Mouse (Mus musculus): ENCODE results near the gene Csnk1g2. TPM values are rescaled to one million over a fixed set of nuclear protein-coding genes. Genes with fewer than 3 reads are reported as not detected.

Gene Csnk1g2
- total RNA-seq, 2 experiments from 2014 or later = 130 to 138 TPM

GRCm38 (mm10) chr10:80677942-80678436 is 55.4 kb downstream of the Csnk1g2 start, which contains the start of gene Mknk2:
Gene Mknk2, minus strand, starts transcription at chr10:80678112.
- DNase-seq = peak; percentile 98
- intact Hi-C loops (cut with DNase I) = no loop called here

- intact Hi-C loops (cut with DNase I) = no loop called here
- no peak for DNase-seq
Measured at GRCm38 (mm10) chr10:80678601-80679377, 56.2 kb downstream of the Csnk1g2 start.

- DNase-seq = no peak
- intact Hi-C loops (cut with DNase I) = no loop called here
Measured at GRCm38 (mm10) chr10:80679556-80680259, 57.1 kb downstream of the Csnk1g2 start.

GRCm38 (mm10) chr10:80680260-80680696 is 57.6 kb downstream of the Csnk1g2 start:
- intact Hi-C loops (cut with DNase I) = no loop called here
- DNase-seq = no peak

GRCm38 (mm10) chr10:80682003-80682402 is 59.4 kb downstream of the Csnk1g2 start:
- no peak for DNase-seq
- intact Hi-C loops (cut with DNase I) = no loop called here

- intact Hi-C loops (cut with DNase I) = no loop called here
- no peak for DNase-seq
Measured at GRCm38 (mm10) chr10:80683647-80684046, 61.0 kb downstream of the Csnk1g2 start.

GRCm38 (mm10) chr10:80684214-80684613 is 61.6 kb downstream of the Csnk1g2 start:
- intact Hi-C loops (cut with DNase I) = no loop called here
- peak; percentile 56 for DNase-seq

- intact Hi-C loops (cut with DNase I) = loop anchor here (5.0 kb wide), 1 partner anchor 108 kb away; the partner anchor contains the start of gene Klf16
- DNase-seq = no peak
Measured at GRCm38 (mm10) chr10:80684984-80685383, 62.3 kb downstream of the Csnk1g2 start.

- no peak for DNase-seq
- intact Hi-C loops (cut with DNase I) = loop anchor here (5.0 kb wide), 1 partner anchor 109 kb away; the partner anchor contains the start of gene Klf16
Measured at GRCm38 (mm10) chr10:80686617-80687016, 64.0 kb downstream of the Csnk1g2 start.

GRCm38 (mm10) chr10:80687850-80688249 is 65.2 kb downstream of the Csnk1g2 start:
- peak; percentile 74 for DNase-seq
- intact Hi-C loops (cut with DNase I) = loop anchor here (5.0 kb wide), 1 partner anchor 111 kb away; the partner anchor contains the start of gene Klf16

Small RNA genes lying within 50 kb of the gene (microRNA-seq; reads per million reads assigned to microRNA genes)
- not detected for gene Mir6912

Other genes with a start within 250 kb of the Csnk1g2 start
- 10 to 100 TPM; 75.5 to 80.1 TPM for gene Mex3d, start 235.2 kb upstream of the Csnk1g2 start, total RNA-seq (2021)
- 100 to 1,000 TPM; 138 to 147 TPM for gene Mbd3, start 223.3 kb upstream of the Csnk1g2 start, total RNA-seq (2021)
- gene Uqcr11, start 216.0 kb upstream of the Csnk1g2 start, total RNA-seq (2021) = 100 to 1,000 TPM; 282 to 286 TPM
- gene Tcf3, start 189.2 kb upstream of the Csnk1g2 start, total RNA-seq (2021) = 10 to 100 TPM; 51.9 to 53.7 TPM
- gene Onecut3, start 128.0 kb upstream of the Csnk1g2 start, total RNA-seq (2021) = under 1 TPM in 1 of 2 experiments, not detected in 1; 0.24 TPM
- gene Atp8b3, start 83.7 kb upstream of the Csnk1g2 start, total RNA-seq (2021) = under 1 TPM; 0.14 to 0.20 TPM
- gene Rexo1, start 61.3 kb upstream of the Csnk1g2 start, total RNA-seq (2021) = 10 to 100 TPM; 65.2 to 67.5 TPM
- gene Klf16, start 45.5 kb upstream of the Csnk1g2 start, total RNA-seq (2021) = 10 to 100 TPM; 34.1 to 35.5 TPM
- gene Abhd17a, start 32.5 kb upstream of the Csnk1g2 start, total RNA-seq (2021) = 100 to 1,000 TPM; 131 to 133 TPM
- gene Scamp4, start 20.0 kb upstream of the Csnk1g2 start, total RNA-seq (2021) = 10 to 100 TPM; 30.9 to 34.5 TPM
- gene Adat3, start 20.0 kb upstream of the Csnk1g2 start, total RNA-seq (2021) = 1 to 10 TPM; 2.9 to 3.6 TPM
- 1 to 10 TPM; 3.7 to 4.8 TPM for gene Gm49322, start 16.8 kb upstream of the Csnk1g2 start, total RNA-seq (2021)
- 10 to 100 TPM; 80.9 to 83.2 TPM for gene Btbd2, start 34.2 kb downstream of the Csnk1g2 start, total RNA-seq (2021)
- 10 to 100 TPM; 61.6 to 67.1 TPM for gene Mknk2, start 55.3 kb downstream of the Csnk1g2 start, total RNA-seq (2021)
- gene Mob3a, start 79.1 kb downstream of the Csnk1g2 start, total RNA-seq (2021) = 10 to 100 TPM; 52.0 to 52.1 TPM
- 10 to 100 TPM; 46.3 to 53.6 TPM for gene Izumo4, start 79.3 kb downstream of the Csnk1g2 start, total RNA-seq (2021)
- 100 to 1,000 TPM; 142 to 145 TPM for gene Ap3d1, start 119.4 kb downstream of the Csnk1g2 start, total RNA-seq (2021)
- 10 to 100 TPM; 62.1 TPM for gene Dot1l, start 132.4 kb downstream of the Csnk1g2 start, total RNA-seq (2021)
- gene Sf3a2, start 175.4 kb downstream of the Csnk1g2 start, total RNA-seq (2021) = 10 to 100 TPM; 58.0 to 58.2 TPM
- gene Plekhj1, start 175.8 kb downstream of the Csnk1g2 start, total RNA-seq (2021) = 10 to 100 TPM; 73.2 to 86.2 TPM
- 1 to 10 TPM; 1.9 to 2.2 TPM for gene Amh, start 182.4 kb downstream of the Csnk1g2 start, total RNA-seq (2021)
- under 1 TPM; 0.54 to 0.64 TPM for gene Jsrp1, start 190.7 kb downstream of the Csnk1g2 start, total RNA-seq (2021)
- gene Oaz1, start 203.8 kb downstream of the Csnk1g2 start, total RNA-seq (2021) = 100 to 1,000 TPM; 393 to 396 TPM
- gene Lingo3, start 221.2 kb downstream of the Csnk1g2 start, total RNA-seq (2021) = 10 to 100 TPM; 21.4 to 24.6 TPM
- gene Lsm7, start 232.4 kb downstream of the Csnk1g2 start, total RNA-seq (2021) = 10 to 100 TPM; 62.0 to 67.4 TPM
- gene Sppl2b, start 232.4 kb downstream of the Csnk1g2 start, total RNA-seq (2021) = 10 to 100 TPM; 77.4 to 86.2 TPM
- under 1 TPM; 0.12 to 0.42 TPM for gene Tmprss9, start 249.0 kb downstream of the Csnk1g2 start, total RNA-seq (2021)